ENCODE assay signal across 9 mouse cellular contexts in genomic region chr16:91222171-91222642, GRCm38 (mm10). TPM values are rescaled to one million over a fixed set of nuclear protein-coding genes. Genes with fewer than 3 reads are reported as not detected.
A peak's percentile ranks its signal among the peaks of the same experiment; 100 is the strongest.
DNase-seq lines count a peak whose midpoint lies in the region; ATAC-seq and TF ChIP-seq lines count a peak whose summit lies in the region.
"Had no signal": no experiment of that assay in that cellular context is flagged by ENCODE, and none has a peak within 500 bp of the region (broad histone marks: within the 10 kb centered on the region; RNA-seq: fewer than 3 reads in every experiment).

No protein-coding gene starts in this region.

- H3K36me3 ChIP-seq in midbrain, embryonic 15.5 days (replicated peaks), result no peaks in the 10 kb centered on the region

- under 1% methylated on average over 25 of the region's 25 CpGs for WGBS in midbrain, embryonic 15.5 days

- DNase-seq in layer of hippocampus, adult 2 months (ENCODE audit: low spot score in 2 of 2), result no peak
- no peak for DNase-seq in layer of hippocampus, adult 9-11 months
- no peak for DNase-seq in urinary bladder, adult 18-20 months (ENCODE audit: low spot score in 2 of 2)
- DNase-seq in adipocyte (ENCODE audit: low spot score), result no peak

- ATAC-seq in granulocyte monocyte progenitor cell, adult 5-6 weeks (replicated peaks; ENCODE audit: poor library complexity, severe bottlenecking), result 0 out of 2 replicates have a peak, but pooled peaks have one; percentile 17
- no peak for ATAC-seq in midbrain, embryonic 15.5 days (replicated peaks)
- no peak for ATAC-seq in erythroblast, adult 5-6 weeks (replicated peaks; ENCODE audit: low FRiP score, poor library complexity, severe bottlenecking)

- H3K27me3 ChIP-seq in midbrain, embryonic 15.5 days (replicated peaks), result peaks cover 89% of the 10 kb centered on the region

- H3K27ac ChIP-seq in layer of hippocampus, adult 2 months, result peak overlapping the region; percentile 66; the same call in 1 of the 2 replicates
- no peak overlapping the region for H3K27ac ChIP-seq in brown adipose tissue, adult 24 weeks (replicated peaks; ENCODE audit: low read depth, low read length)
- peak overlapping the region; percentile 35; the same call in 1 of the 2 replicates for H3K27ac ChIP-seq in midbrain, embryonic 15.5 days

- H3K9me3 ChIP-seq in midbrain, embryonic 15.5 days, result no peaks in the 10 kb centered on the region

- peak overlapping the region; percentile 41 for H3K4me3 ChIP-seq in layer of hippocampus, adult 2 months
- peak overlapping the region; percentile 28 for H3K4me3 ChIP-seq in brown adipose tissue, adult 24 weeks (ENCODE audit: insufficient read depth, low read depth, low read length)
- peak overlapping the region; percentile 21 for H3K4me3 ChIP-seq in midbrain, embryonic 15.5 days
- H3K4me3 ChIP-seq: megakaryocyte, embryonic 14.5 days had no signal

- no peaks in the 10 kb centered on the region for H3K4me1 ChIP-seq in brown adipose tissue, adult 24 weeks (ENCODE audit: control insufficient read depth, insufficient read depth, insufficient read length, low read length)
- peaks cover 55% of the 10 kb centered on the region for H3K4me1 ChIP-seq in midbrain, embryonic 15.5 days

- H3K9ac ChIP-seq in midbrain, embryonic 15.5 days, result peak overlapping the region; percentile 14; the same call in 1 of the 2 replicates

- H3K4me2 ChIP-seq in midbrain, embryonic 15.5 days, result peak overlapping the region; percentile 40

- TF ChIP-seq CTCF in layer of hippocampus, adult 2 months (conservative IDR thresholded peaks at IDR 0.05), result no peak

RNA-seq across cellular contexts. Expression of gene Olig2, which starts 3.0 kb away (rescaled TPM):
- 10 to 100 TPM; 25.2 to 27.1 TPM for total RNA-seq in layer of hippocampus, adult 2 months (2021)
- not detected in 2 replicates for polyA plus RNA-seq in brown adipose tissue, adult 24 weeks (2012; ENCODE audit: insufficient read depth, insufficient read length, missing spikeins)
- not detected in 2 replicates for total RNA-seq in granulocyte monocyte progenitor cell, adult 5-6 weeks (2014; fragmentation: Nextera tagmentation)
- not detected in 2 replicates for total RNA-seq in granulocyte monocyte progenitor cell, adult 5-6 weeks (2017)
- 10.4 and 10.7 TPM in 2 replicates for polyA plus RNA-seq in midbrain, embryonic 15.5 days (2015; fragmentation: Nextera tagmentation; extraction: Ambion mirVana)
- total RNA-seq in erythroblast, adult 5-6 weeks (2015; ENCODE audit: low replicate concordance), result not detected in 2 replicates
- not detected in 2 replicates for total RNA-seq in erythroblast, adult 5-6 weeks (2017; ENCODE audit: low replicate concordance)

RNA-seq across cellular contexts. Expression of gene Olig1, which starts 47.4 kb away (rescaled TPM):
- 100 to 1,000 TPM in 1 of 2 experiments, 10 to 100 TPM in 1; 95.9 to 105 TPM for total RNA-seq in layer of hippocampus, adult 2 months (2021)
- polyA plus RNA-seq in brown adipose tissue, adult 24 weeks (2012; ENCODE audit: insufficient read depth, insufficient read length, missing spikeins), result 0.63 and 2.3 TPM in 2 replicates
- not detected in 2 replicates for total RNA-seq in granulocyte monocyte progenitor cell, adult 5-6 weeks (2014; fragmentation: Nextera tagmentation)
- not detected in 2 replicates for total RNA-seq in granulocyte monocyte progenitor cell, adult 5-6 weeks (2017)
- 79.2 and 81.5 TPM in 2 replicates for polyA plus RNA-seq in midbrain, embryonic 15.5 days (2015; fragmentation: Nextera tagmentation; extraction: Ambion mirVana)
- total RNA-seq in erythroblast, adult 5-6 weeks (2015; ENCODE audit: low replicate concordance), result not detected in 2 replicates
- not detected in 2 replicates for total RNA-seq in erythroblast, adult 5-6 weeks (2017; ENCODE audit: low replicate concordance)

Comparison
In these comparisons a context has a peak if more than half of its experiments do, and no peak if none do; other contexts are left out.
1. RNA of gene Olig2, which starts 3.0 kb away (total RNA-seq): 25.2 to 27.1 TPM in layer of hippocampus, adult 2 months; not detected in granulocyte monocyte progenitor cell, adult 5-6 weeks and not detected in erythroblast, adult 5-6 weeks; every median in the first group is over 10 times any median in the second.
2. RNA of gene Olig1, which starts 47.4 kb away (total RNA-seq): 95.9 to 105 TPM in layer of hippocampus, adult 2 months; not detected in granulocyte monocyte progenitor cell, adult 5-6 weeks and not detected in erythroblast, adult 5-6 weeks; every median in the first group is over 10 times any median in the second.
3. Peak in every context shown above with its lines, with median percentiles within 50 percentile points of each other: H3K4me3 ChIP-seq.